Mouse (Mus musculus) heart, adult 9 months (tissue): ENCODE measurements around the gene Gpr84.

ENCODE experiments used
- DNase-seq, 2 experiments: peaks; one replicate each; pipeline ENCODE4 v3.0.0; 2022; ENCODE audit warnings: low spot score in 2 of 2

The Gpr84 gene

GRCm38 (mm10) chr15:103310365-103310910 lies at the start of gene Gpr84:
Gene Gpr84, minus strand, starts transcription at chr15:103310612.
- DNase-seq: no peak

DNA sequence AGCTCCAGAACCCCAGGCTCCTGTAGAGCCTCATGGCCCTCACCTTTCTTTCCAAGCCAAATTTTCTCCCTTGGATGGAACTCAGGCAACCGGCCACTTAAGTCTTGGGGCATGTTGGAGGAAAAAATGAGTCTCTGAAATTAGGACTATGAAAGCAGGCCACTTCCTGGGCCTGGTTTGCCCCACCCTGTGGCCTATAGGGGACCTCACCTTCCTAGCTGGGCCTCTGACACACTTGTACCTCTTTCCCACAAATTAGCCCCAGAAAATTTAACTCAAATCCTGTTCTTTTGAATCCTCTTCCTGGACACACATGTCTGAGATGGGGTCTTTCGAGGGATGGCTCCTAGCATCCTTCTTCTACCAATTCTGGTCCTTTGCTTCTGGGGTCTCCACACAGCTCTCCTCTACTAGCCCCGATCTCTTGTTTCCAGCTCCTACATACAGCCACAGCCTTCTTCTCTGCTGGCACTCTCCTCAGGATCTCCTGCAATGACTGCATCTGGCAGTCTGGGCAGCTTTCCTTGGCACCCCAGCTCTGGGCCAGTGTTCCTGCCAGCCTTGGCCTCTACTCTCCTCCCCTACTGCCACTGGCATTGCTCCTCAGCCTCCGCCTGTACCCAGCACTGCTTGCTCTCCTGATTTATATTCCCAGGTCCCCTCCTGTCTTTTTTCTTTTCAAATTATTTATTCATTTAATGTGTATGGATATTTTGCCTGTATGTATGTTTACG lies 49.6 kb upstream of the Gpr84 start:
- DNase-seq: peak; percentile 60 to 67

GRCm38 (mm10) chr15:103359122-103359510 lies 48.7 kb upstream of the Gpr84 start:
- DNase-seq: peak; percentile 50 to 58

GRCm38 (mm10) chr15:103358278-103359121 lies 48.1 kb upstream of the Gpr84 start:
- peak; percentile 50 to 57 for DNase-seq

- no peak for DNase-seq
These were observed 47.4 kb upstream of the Gpr84 start for GRCm38 (mm10) chr15:103357817-103358216.

- no peak for DNase-seq
These were observed 45.7 kb upstream of the Gpr84 start for GRCm38 (mm10) chr15:103356130-103356529.

GRCm38 (mm10) chr15:103355420-103355819 lies 45.0 kb upstream of the Gpr84 start:
- DNase-seq: peak in 1 of 2 experiments; percentile 56

DNA sequence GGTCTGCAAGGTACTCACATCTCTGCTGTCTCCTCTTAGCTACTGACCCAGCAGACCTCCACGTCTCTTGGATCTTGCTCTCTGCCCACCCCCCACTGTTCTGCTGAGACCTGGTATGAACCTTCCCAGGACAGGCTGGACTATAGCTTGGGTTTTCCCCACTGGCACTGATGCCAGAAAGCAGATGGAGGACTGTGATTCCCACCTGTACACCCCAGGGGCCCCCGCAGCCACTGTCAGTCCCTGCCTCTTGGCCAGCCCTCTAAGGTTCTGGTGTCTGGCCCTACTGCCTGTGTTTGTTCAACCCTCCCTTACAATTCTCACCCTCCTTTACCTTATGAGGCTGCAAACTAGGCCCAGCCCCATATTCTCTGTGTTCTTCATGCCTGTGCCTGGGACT lies 44.3 kb upstream of the Gpr84 start:
- no peak for DNase-seq

- no peak for DNase-seq
These were observed 43.3 kb upstream of the Gpr84 start for GRCm38 (mm10) chr15:103353511-103354256.

- DNase-seq: no peak
These were observed 42.4 kb upstream of the Gpr84 start for GRCm38 (mm10) chr15:103352856-103353255.

DNA sequence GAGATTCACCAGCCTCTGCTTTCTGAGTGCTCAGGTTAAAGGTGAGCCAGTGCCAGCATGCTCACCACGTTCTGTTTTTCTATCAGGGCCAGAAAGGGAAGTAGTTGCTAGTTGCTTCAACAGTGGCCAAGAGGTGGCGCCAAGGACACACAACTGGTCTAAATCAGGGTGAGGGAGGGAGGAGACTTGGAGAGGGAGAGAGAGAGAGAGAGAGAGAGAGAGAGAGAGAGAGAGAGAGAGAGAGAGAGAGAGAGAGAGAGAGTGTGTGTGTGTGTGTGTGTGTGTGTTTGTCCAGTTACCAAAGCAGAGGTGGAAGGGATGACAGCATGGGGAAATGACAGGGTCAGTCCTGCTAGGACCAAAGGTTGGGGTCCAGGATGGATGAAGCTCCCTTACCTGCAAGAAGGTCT lies 36.9 kb upstream of the Gpr84 start:
- DNase-seq: peak in 1 of 2 experiments; percentile 57

- no peak for DNase-seq
These were observed 35.4 kb upstream of the Gpr84 start for GRCm38 (mm10) chr15:103345789-103346188.

DNA sequence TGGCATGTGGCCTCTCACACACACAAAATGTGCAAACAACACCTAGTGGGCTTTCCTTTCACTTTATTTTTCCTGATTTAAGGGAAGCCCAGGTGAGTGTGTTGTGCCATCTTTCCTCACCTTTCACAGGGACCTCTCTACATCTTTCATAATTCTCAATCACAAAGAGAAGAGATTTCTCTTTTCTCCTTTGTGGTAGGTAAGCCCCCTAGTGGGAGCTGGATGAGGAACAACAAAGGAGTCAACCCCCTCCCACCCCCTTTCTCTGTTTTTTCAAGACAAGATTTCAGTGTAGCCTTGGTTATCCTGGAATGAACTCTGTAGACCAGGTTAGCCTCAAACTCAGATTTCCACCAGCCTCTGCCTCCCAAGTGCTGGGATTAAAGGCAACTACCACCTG lies 33.1 kb upstream of the Gpr84 start:
- DNase-seq: no peak

DNA sequence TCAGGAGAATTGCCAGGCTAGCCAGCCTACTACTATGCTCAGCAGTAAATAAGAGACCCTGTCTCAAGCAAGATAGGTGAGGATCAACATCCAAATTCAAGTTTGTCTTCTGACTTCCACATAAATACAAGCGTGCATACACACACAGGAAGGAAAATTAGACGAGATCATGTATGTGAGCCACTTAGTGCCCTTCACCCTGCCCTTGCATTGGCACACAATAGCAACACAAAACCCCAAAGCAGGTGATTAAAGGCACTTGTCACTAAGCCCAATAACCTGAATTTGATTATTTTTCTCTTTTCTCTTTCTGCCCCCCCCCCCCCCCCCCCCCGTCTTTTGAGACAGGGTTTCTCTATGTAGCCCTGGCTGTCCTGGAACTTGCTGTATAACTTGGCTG lies 32.6 kb upstream of the Gpr84 start:
- DNase-seq: no peak

DNA sequence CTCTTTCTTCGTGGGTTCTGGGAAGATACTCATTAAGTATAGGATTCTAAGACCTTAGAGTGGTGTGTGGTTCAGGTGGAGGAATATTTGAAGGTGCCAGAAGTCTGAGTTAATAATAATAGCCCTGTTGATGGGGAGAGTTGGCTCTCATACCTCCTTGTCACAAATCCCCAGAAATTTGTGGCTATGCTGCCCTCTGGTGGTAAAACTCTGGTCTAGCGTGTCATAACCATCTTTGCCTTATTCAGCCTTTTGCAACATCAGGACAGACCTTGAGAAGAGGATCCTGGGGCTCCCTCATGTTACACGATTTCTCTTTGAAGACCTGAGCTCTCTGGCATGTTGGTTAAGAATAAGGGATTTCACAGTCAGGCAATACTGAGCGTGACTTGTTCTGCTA lies 32.0 kb upstream of the Gpr84 start:
- DNase-seq: peak; percentile 60 to 77

- DNase-seq: no peak
These were observed 31.1 kb upstream of the Gpr84 start for GRCm38 (mm10) chr15:103341547-103341946.

GRCm38 (mm10) chr15:103340786-103341185 lies 30.4 kb upstream of the Gpr84 start:
- DNase-seq: no peak

DNA sequence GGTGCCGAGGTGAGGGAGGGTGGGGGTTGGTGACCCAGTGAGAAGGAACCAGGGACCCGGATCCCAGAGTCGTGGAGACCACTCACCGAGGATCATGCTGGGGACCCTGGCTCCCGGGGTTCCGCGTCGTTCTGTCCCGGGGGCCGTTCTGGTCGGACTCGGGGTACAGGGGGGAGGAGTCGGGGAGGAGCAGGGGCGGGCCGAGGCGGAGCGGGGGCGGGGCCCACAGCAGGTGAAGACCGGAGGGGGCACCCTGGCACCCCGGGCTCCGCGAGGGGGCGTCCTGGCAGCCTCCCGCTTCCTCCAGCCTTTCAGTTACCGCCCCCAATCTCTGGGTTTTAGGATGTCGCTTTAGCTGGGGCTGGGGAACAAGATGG lies 29.5 kb upstream of the Gpr84 start, which contains the start of gene Zfp385a:
Gene Zfp385a (minus strand): TSS at position 133 of the 377 bp plus-strand sequence.
- DNase-seq: no peak

DNA sequence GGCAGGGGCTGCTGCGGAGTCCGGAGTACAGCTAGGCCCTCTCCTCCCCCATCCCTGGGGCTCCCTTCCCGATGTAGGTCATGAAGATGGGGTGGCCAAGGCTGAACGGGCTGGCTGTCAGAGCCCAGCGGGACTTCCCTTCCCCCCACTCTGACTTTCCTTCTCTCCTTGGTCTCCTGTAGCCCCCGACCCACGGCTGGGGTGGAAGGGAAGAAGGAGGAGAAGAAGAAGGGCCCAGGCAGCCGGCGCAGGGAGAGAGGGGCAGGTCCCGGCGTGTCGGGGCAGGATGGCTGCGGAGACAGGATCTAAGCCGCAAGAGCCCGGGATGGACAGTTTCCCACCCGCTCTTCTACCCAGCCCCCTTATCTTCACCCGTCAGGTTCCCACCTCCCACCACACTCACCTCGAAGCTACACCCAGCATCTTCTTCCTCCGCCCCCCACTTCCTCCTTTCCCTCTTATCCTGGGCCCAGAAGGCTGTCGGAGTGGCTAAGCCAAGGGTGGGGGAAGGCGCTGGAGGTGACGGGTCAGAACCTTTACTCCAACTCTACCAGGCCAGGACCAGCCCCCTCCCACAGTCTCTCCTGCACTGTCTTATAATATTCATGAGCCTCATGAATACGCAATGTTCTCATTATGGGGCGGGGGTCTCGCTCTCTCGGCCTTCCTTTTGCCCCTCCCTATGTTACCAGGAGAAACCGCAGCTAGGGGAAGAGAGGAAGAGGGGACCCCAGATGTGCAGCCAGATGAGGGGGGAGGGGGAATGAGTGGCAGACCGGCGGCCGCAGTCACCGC lies 29.0 kb upstream of the Gpr84 start:
- no peak for DNase-seq

DNA sequence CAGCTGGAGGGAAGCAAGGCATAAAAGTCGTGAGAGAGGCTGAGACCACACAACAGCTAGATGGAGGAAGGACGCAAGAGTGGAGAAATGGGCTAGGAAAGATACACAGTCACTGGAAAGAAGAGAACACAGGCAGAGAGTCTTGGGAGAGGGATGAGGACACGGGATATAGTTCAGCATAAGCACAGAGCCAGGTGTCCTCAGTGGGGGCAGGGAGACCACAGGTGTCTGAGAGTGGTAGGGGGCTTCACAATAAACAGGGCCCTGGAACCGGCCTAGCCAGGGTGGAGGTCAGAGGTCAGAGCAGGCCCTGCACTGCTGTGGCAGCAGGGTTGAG lies 28.4 kb upstream of the Gpr84 start:
- DNase-seq: no peak

- DNase-seq: no peak
These were observed 26.7 kb upstream of the Gpr84 start for GRCm38 (mm10) chr15:103336996-103337667.
